Mouse (Mus musculus): ENCODE measurements around the gene Ankrd31. TPM values are rescaled to one million over a fixed set of nuclear protein-coding genes. Genes with fewer than 3 reads are reported as not detected.

Ankrd31 gene
- 0.13 TPM for polyA plus RNA-seq (2015; fragmentation: Illumina TruSeq; extraction: RNeasy Lipid Tissue Mini Kit (QIAGEN cat#74804); ENCODE audit: low read depth, low replicate concordance)

DNA sequence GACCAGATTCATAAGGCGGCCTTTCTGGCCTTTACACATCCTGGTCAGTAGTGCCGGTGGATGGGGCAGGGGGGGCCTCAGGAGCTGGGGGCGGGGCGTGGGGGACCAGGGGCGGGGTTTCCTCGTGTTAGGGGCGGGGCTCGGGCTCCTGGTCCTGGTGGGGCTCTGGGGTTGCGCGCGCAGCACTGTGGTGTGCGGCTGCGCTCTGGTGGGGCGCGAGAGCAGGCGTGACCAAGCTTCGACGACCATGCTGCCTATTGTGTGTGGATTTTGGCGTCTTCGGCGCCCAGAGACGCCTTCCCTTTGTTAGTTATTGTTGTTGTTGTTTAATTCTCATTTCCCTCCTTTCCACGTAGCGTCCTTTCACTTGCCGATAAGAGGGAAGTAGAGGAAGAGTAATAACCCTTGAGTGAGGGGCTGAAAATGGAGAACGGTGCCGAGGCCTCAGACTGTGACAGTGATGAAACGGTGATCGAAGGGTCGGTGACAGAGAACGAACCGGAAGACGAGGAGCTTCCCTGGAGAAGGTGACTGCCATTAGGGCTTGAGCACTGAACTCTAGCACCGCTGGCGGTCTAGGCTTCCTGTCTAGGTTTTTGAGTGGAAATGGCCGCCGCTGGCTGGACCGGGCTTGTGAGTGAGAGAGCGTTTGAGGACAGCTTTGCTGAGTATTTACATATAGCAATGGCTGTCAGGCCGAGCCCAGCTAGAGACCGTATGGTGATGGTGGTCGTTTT lies at the start of gene Ankrd31:
Gene Ankrd31, plus strand, starts transcription at position 164 of the 737 bp plus-strand sequence.

DNA sequence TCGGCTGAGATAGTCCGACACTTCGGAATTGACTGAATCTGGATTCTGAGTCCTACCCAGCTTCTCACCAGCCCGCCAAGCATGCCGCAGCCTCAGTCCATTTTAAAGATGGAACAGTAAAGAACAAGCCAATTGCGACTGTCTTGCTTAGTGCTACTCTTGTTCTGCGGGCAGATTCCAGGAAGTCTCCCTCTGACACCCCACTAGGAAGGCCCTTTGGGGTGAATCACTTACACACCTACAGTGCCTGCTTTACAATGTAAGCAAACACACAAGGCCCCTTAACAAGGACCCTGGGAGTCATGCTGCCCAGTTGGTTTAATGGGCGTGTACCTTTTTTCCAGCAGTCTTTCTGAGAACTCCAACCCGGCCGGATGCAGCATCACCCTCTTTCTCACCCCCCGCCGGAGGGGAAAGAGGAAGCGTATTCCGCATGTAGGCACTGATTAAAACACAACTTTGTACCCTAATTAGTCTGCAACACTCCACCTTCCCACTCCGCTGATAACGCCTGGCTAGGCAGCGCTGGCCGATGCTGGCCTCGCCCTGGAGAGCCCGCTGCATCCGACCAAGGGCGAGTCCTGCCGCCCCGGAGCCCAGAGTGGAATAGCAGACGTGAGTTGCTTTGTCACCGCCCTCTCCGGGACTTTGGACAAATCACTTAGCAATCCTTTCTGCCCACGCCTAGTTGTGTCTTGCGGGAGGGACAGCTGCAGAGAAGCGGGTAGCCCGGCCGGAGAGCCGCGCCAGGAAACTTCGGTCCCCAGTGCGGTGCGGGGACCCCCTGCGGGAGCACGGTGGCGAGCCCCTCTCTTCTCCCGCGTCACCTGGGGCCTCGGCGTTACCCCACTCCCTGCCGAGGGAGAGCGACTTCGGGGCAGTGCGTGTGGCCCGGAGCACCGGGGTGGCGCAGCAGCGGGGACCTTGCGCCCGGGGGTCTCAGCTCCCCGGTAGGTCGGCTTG lies 176.2 kb downstream of the Ankrd31 start, which contains the start of gene Gcnt4:
Gene Gcnt4, plus strand, starts transcription at position 691 of the 963 bp plus-strand sequence.

Other genes with a start within 250 kb of the Ankrd31 start
- 7.4 TPM for gene Polk, start 205.7 kb upstream of the Ankrd31 start, polyA plus RNA-seq (2015; fragmentation: Illumina TruSeq; extraction: RNeasy Lipid Tissue Mini Kit (QIAGEN cat#74804); ENCODE audit: low read depth, low replicate concordance)
- gene Col4a3bp, start 205.7 kb upstream of the Ankrd31 start, polyA plus RNA-seq (2015; fragmentation: Illumina TruSeq; extraction: RNeasy Lipid Tissue Mini Kit (QIAGEN cat#74804); ENCODE audit: low read depth, low replicate concordance): 53.9 TPM
- gene Hmgcr, start 77.3 kb upstream of the Ankrd31 start, polyA plus RNA-seq (2015; fragmentation: Illumina TruSeq; extraction: RNeasy Lipid Tissue Mini Kit (QIAGEN cat#74804); ENCODE audit: low read depth, low replicate concordance): 69.9 TPM
- 6.9 TPM for gene Gcnt4, start 176.4 kb downstream of the Ankrd31 start, polyA plus RNA-seq (2015; fragmentation: Illumina TruSeq; extraction: RNeasy Lipid Tissue Mini Kit (QIAGEN cat#74804); ENCODE audit: low read depth, low replicate concordance)

Data from brain, adult 10 weeks (tissue).